Mouse (Mus musculus): ENCODE data around the gene Mta3. TPM values are rescaled to one million over a fixed set of nuclear protein-coding genes. Genes with fewer than 3 reads are reported as not detected.

The Mta3 gene
- polyA plus RNA-seq, 1 experiment = 44.5 TPM

- Histone ChIP-seq H3K4me3 (ENCODE audit: control insufficient read depth, insufficient read depth, low read length) (no peak overlapping the region), H3K27ac (ENCODE audit: control insufficient read depth, insufficient read depth, low read length) (no peak overlapping the region), H3K4me1 (replicated peaks; ENCODE audit: control insufficient read depth, insufficient read depth, low read length) (peaks cover 11% of the 10 kb centered on the region), H3K36me3 (ENCODE audit: control insufficient read depth, insufficient read depth, low read length) (0 out of 2 replicates have a peak, but pooled peaks cover 9% of the 10 kb centered on the region), H3K27me3 (ENCODE audit: control insufficient read depth, insufficient read depth, low read length) (no peaks in the 10 kb centered on the region)
- DNase-seq = no peak
- 48% methylated on average over 4 of the region's 4 CpGs for WGBS
- TF ChIP-seq POLR2A (IDR thresholded peaks at IDR 0.05; ENCODE audit: control insufficient read depth, extremely low read depth, insufficient read depth, low read length, poor library complexity) (no peak), CTCF (IDR thresholded peaks at IDR 0.05; ENCODE audit: borderline replicate concordance, control insufficient read depth, extremely low read depth, insufficient read depth, low read length, poor library complexity) (no peak)
These were observed 58.6 kb downstream of the Mta3 start for GRCm38 (mm10) chr17:83764538-83764937.

- H3K27ac ChIP-seq (ENCODE audit: control insufficient read depth, insufficient read depth, low read length) = no peak overlapping the region
- H3K27me3 ChIP-seq (ENCODE audit: control insufficient read depth, insufficient read depth, low read length) = no peaks in the 10 kb centered on the region
- 0 out of 2 replicates have a peak, but pooled peaks cover 9% of the 10 kb centered on the region for H3K36me3 ChIP-seq (ENCODE audit: control insufficient read depth, insufficient read depth, low read length)
- DNase-seq = no peak
- peaks cover 21% of the 10 kb centered on the region for H3K4me1 ChIP-seq (replicated peaks; ENCODE audit: control insufficient read depth, insufficient read depth, low read length)
- no peak for TF ChIP-seq CTCF (IDR thresholded peaks at IDR 0.05; ENCODE audit: borderline replicate concordance, control insufficient read depth, extremely low read depth, insufficient read depth, low read length, poor library complexity)
- no peak for TF ChIP-seq POLR2A (IDR thresholded peaks at IDR 0.05; ENCODE audit: control insufficient read depth, extremely low read depth, insufficient read depth, low read length, poor library complexity)
- 94% methylated on average over 7 of the region's 7 CpGs for WGBS
- no peak overlapping the region for H3K4me3 ChIP-seq (ENCODE audit: control insufficient read depth, insufficient read depth, low read length)
These were observed 61.1 kb downstream of the Mta3 start for GRCm38 (mm10) chr17:83767064-83767463.

- Histone ChIP-seq H3K4me1 (replicated peaks; ENCODE audit: control insufficient read depth, insufficient read depth, low read length) (peaks cover 26% of the 10 kb centered on the region), H3K4me3 (ENCODE audit: control insufficient read depth, insufficient read depth, low read length) (no peak overlapping the region), H3K27me3 (ENCODE audit: control insufficient read depth, insufficient read depth, low read length) (no peaks in the 10 kb centered on the region), H3K27ac (ENCODE audit: control insufficient read depth, insufficient read depth, low read length) (0 out of 2 replicates have a peak overlapping the region, but pooled peaks have one; percentile 4), H3K36me3 (ENCODE audit: control insufficient read depth, insufficient read depth, low read length) (0 out of 2 replicates have a peak, but pooled peaks cover 9% of the 10 kb centered on the region)
- DNase-seq = no peak
- no peak for TF ChIP-seq CTCF (IDR thresholded peaks at IDR 0.05; ENCODE audit: borderline replicate concordance, control insufficient read depth, extremely low read depth, insufficient read depth, low read length, poor library complexity)
- no peak for TF ChIP-seq POLR2A (IDR thresholded peaks at IDR 0.05; ENCODE audit: control insufficient read depth, extremely low read depth, insufficient read depth, low read length, poor library complexity)
- WGBS = 11% methylated on average over 10 of the region's 10 CpGs
These were observed 62.3 kb downstream of the Mta3 start for GRCm38 (mm10) chr17:83768309-83768708.

- no peak overlapping the region for H3K4me3 ChIP-seq (ENCODE audit: control insufficient read depth, insufficient read depth, low read length)
- H3K27me3 ChIP-seq (ENCODE audit: control insufficient read depth, insufficient read depth, low read length) = no peaks in the 10 kb centered on the region
- H3K4me1 ChIP-seq (replicated peaks; ENCODE audit: control insufficient read depth, insufficient read depth, low read length) = peaks cover 40% of the 10 kb centered on the region
- 10% methylated on average over 6 of the region's 6 CpGs for WGBS
- TF ChIP-seq CTCF (IDR thresholded peaks at IDR 0.05; ENCODE audit: borderline replicate concordance, control insufficient read depth, extremely low read depth, insufficient read depth, low read length, poor library complexity) = no peak
- TF ChIP-seq POLR2A (IDR thresholded peaks at IDR 0.05; ENCODE audit: control insufficient read depth, extremely low read depth, insufficient read depth, low read length, poor library complexity) = no peak
- 0 out of 2 replicates have a peak, but pooled peaks cover 3% of the 10 kb centered on the region for H3K36me3 ChIP-seq (ENCODE audit: control insufficient read depth, insufficient read depth, low read length)
- peak overlapping the region; percentile 3; the same call in 1 of the 2 replicates for H3K27ac ChIP-seq (ENCODE audit: control insufficient read depth, insufficient read depth, low read length)
- DNase-seq = no peak
These were observed 64.4 kb downstream of the Mta3 start for GRCm38 (mm10) chr17:83770371-83770770.

- DNase-seq = no peak
- Histone ChIP-seq H3K4me1 (replicated peaks; ENCODE audit: control insufficient read depth, insufficient read depth, low read length) (peaks cover 46% of the 10 kb centered on the region), H3K27me3 (ENCODE audit: control insufficient read depth, insufficient read depth, low read length) (no peaks in the 10 kb centered on the region), H3K4me3 (ENCODE audit: control insufficient read depth, insufficient read depth, low read length) (no peak overlapping the region), H3K27ac (ENCODE audit: control insufficient read depth, insufficient read depth, low read length) (peak overlapping the region; percentile 3), H3K36me3 (ENCODE audit: control insufficient read depth, insufficient read depth, low read length) (0 out of 2 replicates have a peak, but pooled peaks cover 3% of the 10 kb centered on the region)
- TF ChIP-seq POLR2A (IDR thresholded peaks at IDR 0.05; ENCODE audit: control insufficient read depth, extremely low read depth, insufficient read depth, low read length, poor library complexity) (no peak), CTCF (IDR thresholded peaks at IDR 0.05; ENCODE audit: borderline replicate concordance, control insufficient read depth, extremely low read depth, insufficient read depth, low read length, poor library complexity) (no peak)
- 54% methylated on average over 7 of the region's 7 CpGs for WGBS
These were observed 65.0 kb downstream of the Mta3 start for GRCm38 (mm10) chr17:83770931-83771330.

GRCm38 (mm10) chr17:83772110-83772509 is 66.1 kb downstream of the Mta3 start:
- no peaks in the 10 kb centered on the region for H3K27me3 ChIP-seq (ENCODE audit: control insufficient read depth, insufficient read depth, low read length)
- H3K4me1 ChIP-seq (replicated peaks; ENCODE audit: control insufficient read depth, insufficient read depth, low read length) = peaks cover 50% of the 10 kb centered on the region
- WGBS = 72% methylated on average over 9 of the region's 9 CpGs
- DNase-seq = no peak
- H3K36me3 ChIP-seq (ENCODE audit: control insufficient read depth, insufficient read depth, low read length) = no peaks in the 10 kb centered on the region
- TF ChIP-seq POLR2A (IDR thresholded peaks at IDR 0.05; ENCODE audit: control insufficient read depth, extremely low read depth, insufficient read depth, low read length, poor library complexity) = no peak
- no peak for TF ChIP-seq CTCF (IDR thresholded peaks at IDR 0.05; ENCODE audit: borderline replicate concordance, control insufficient read depth, extremely low read depth, insufficient read depth, low read length, poor library complexity)
- no peak overlapping the region for H3K27ac ChIP-seq (ENCODE audit: control insufficient read depth, insufficient read depth, low read length)
- H3K4me3 ChIP-seq (ENCODE audit: control insufficient read depth, insufficient read depth, low read length) = no peak overlapping the region

- TF ChIP-seq POLR2A (IDR thresholded peaks at IDR 0.05; ENCODE audit: control insufficient read depth, extremely low read depth, insufficient read depth, low read length, poor library complexity) (no peak), CTCF (IDR thresholded peaks at IDR 0.05; ENCODE audit: borderline replicate concordance, control insufficient read depth, extremely low read depth, insufficient read depth, low read length, poor library complexity) (peak; percentile 69; the same call in 1 of the 2 replicates)
- Histone ChIP-seq H3K27ac (ENCODE audit: control insufficient read depth, insufficient read depth, low read length) (peak overlapping the region; percentile 30; the same call in 1 of the 2 replicates), H3K4me1 (replicated peaks; ENCODE audit: control insufficient read depth, insufficient read depth, low read length) (peaks cover 52% of the 10 kb centered on the region), H3K4me3 (ENCODE audit: control insufficient read depth, insufficient read depth, low read length) (no peak overlapping the region), H3K36me3 (ENCODE audit: control insufficient read depth, insufficient read depth, low read length) (no peaks in the 10 kb centered on the region), H3K27me3 (ENCODE audit: control insufficient read depth, insufficient read depth, low read length) (no peaks in the 10 kb centered on the region)
- DNase-seq = peak; percentile 74
- 10% methylated on average over 8 of the region's 8 CpGs for WGBS
These were observed 66.7 kb downstream of the Mta3 start for GRCm38 (mm10) chr17:83772711-83773110.

Measured in thymus, adult 2 months (tissue).